Mouse (Mus musculus) megakaryocyte, embryonic 14.5 days (primary cell): ENCODE measurements around the gene Tmem43.

Source experiments
- FLI1 ChIP-seq: IDR thresholded peaks from 2 replicates; pipeline ENCODE4 v1.6.1; 2012; ENCODE audit warnings: low read length, inconsistent platforms, mixed read lengths
- GATA1 ChIP-seq: IDR thresholded peaks from 3 replicates; pipeline ENCODE4 v1.6.1; 2012; ENCODE audit warnings: mixed read lengths, low read length, inconsistent platforms, borderline replicate concordance

DNA sequence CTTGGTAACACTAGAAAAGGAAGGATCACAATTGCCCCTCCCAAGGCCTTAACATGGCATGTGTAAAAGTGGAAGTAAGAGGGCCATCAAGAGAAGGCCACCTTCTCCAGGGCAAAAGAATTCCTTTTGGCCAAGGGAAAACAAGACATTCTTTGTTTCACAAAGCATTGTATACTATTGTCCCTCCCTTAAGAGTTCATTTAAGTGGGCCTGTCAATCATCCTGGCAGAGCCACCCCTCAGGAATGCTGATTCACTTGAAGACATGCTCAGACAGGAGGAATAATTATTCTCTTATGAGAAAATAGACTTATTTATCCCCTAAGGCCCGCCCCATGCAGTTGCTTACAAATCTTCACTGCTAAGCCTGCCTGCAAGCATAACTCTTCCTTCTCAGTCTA is 21.4 kb upstream of the Tmem43 start:
- TF ChIP-seq GATA1: no peak
- TF ChIP-seq FLI1: no peak
